Mouse (Mus musculus): ENCODE data around the gene Clstn3.
"Not testable (repeated sequence)": the region's sequence is repeated elsewhere in the genome, so short reads cannot be mapped to it uniquely, and the experiment has no call there.

The Clstn3 gene

GRCm38 (mm10) chr6:124414150-124414926, 50.3 kb downstream of the Clstn3 start:
- DNase-seq (ENCODE audit: low spot score in 2 of 2): peak; percentile 55 to 70

GRCm38 (mm10) chr6:124413770-124414149, 50.8 kb downstream of the Clstn3 start:
- no peak for DNase-seq (ENCODE audit: low spot score in 2 of 2)

GRCm38 (mm10) chr6:124408355-124408754, 56.2 kb downstream of the Clstn3 start:
- peak in 1 of 2 experiments; percentile 19 for DNase-seq (ENCODE audit: low spot score in 2 of 2)

DNA sequence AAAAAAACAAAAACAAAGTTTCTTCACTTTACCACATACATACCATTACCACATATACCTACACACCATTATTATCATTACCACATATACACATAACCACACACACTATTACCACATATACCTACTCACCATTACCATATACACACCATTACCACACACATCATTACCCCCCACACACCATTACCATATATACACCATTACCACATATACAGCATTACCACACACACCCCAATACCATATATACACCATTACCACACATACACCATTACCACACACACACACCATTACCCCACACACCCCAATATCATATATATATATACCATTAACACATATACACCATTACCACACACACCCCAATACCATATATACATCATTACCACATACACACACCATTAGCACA, 57.4 kb downstream of the Clstn3 start:
- DNase-seq (ENCODE audit: low spot score in 2 of 2): no peak

GRCm38 (mm10) chr6:124406326-124406725, 58.3 kb downstream of the Clstn3 start:
- DNase-seq (ENCODE audit: low spot score in 2 of 2): peak in 1 of 2 experiments; percentile 18

GRCm38 (mm10) chr6:124399738-124400137, 64.9 kb downstream of the Clstn3 start:
- DNase-seq (ENCODE audit: low spot score in 2 of 2): peak in 1 of 2 experiments; percentile 19

DNA sequence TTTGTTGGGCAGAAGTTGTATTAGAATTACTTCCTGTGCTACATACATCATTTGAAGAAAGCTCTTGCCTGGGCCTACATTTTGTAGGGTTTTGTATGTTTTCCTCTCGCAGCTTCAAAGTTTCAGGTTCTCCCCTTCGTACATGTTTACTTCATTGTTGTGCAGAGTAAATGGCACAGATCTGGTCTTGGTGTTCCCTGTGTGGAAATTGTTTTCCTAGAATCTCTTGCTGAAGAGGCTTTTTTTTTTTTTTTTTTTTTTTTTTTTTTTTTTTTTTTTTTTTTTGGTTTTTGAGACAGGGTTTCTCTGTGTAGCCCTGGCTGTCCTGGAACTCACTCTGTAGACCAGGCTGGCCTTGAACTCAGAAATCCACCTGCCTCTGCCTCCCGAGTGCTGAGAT, 69.6 kb downstream of the Clstn3 start:
- DNase-seq (ENCODE audit: low spot score in 2 of 2): not testable (repeated sequence)
